Mouse (Mus musculus) cortical plate, adult 2 months (tissue): Measurements from ENCODE around the gene Ears2. TPM values are rescaled to one million over a fixed set of nuclear protein-coding genes. Genes with fewer than 3 reads are reported as not detected.
"Not testable (repeated sequence)": the region's sequence is repeated elsewhere in the genome, so short reads cannot be mapped to it uniquely, and the experiment has no call there.

Experiments
- H3K27ac ChIP-seq: fragments of 200-500 bp; 2 replicates; pipeline ENCODE4 v1.5.1; 2012; ENCODE audit warnings: low read length, control low read depth, inconsistent platforms; ENCODE audit not compliant: insufficient read depth
- H3K4me1 ChIP-seq: fragments of 200-500 bp; 2 replicates; pipeline ENCODE4 v1.6.1; 2011; ENCODE audit warnings: low read length; ENCODE audit not compliant: control insufficient read depth, insufficient read depth
- H3K4me3 ChIP-seq: fragments of 200-500 bp; 2 replicates; pipeline ENCODE4 v1.5.1; 2011; ENCODE audit warnings: mild to moderate bottlenecking, low read length, control low read depth; ENCODE audit not compliant: insufficient read depth
- CTCF ChIP-seq: fragments of 200-500 bp; IDR thresholded peaks from 2 replicates; pipeline ENCODE4 v1.5.1; 2011; ENCODE audit warnings: mild to moderate bottlenecking, control low read depth, low read length; ENCODE audit not compliant: insufficient read depth; ENCODE audit errors: extremely low read depth
- POLR2A ChIP-seq: fragments of 200-500 bp; IDR thresholded peaks from 2 replicates; pipeline ENCODE4 v1.6.1; 2011; ENCODE audit warnings: mild to moderate bottlenecking, low read length, control low read depth; ENCODE audit not compliant: insufficient read depth; ENCODE audit errors: extremely low read depth
- polyA plus RNA-seq: library from polyadenylated mRNA; depleted of rRNA; stranded (reverse); fragments of >200 nt; gene quantifications from 2 replicates; pipeline ENCODE4 v1.2.3, GENCODE M21; 2012; rRNA removed

Gene Ears2
- polyA plus RNA-seq: 4.8 and 6.0 TPM in 2 replicates

DNA sequence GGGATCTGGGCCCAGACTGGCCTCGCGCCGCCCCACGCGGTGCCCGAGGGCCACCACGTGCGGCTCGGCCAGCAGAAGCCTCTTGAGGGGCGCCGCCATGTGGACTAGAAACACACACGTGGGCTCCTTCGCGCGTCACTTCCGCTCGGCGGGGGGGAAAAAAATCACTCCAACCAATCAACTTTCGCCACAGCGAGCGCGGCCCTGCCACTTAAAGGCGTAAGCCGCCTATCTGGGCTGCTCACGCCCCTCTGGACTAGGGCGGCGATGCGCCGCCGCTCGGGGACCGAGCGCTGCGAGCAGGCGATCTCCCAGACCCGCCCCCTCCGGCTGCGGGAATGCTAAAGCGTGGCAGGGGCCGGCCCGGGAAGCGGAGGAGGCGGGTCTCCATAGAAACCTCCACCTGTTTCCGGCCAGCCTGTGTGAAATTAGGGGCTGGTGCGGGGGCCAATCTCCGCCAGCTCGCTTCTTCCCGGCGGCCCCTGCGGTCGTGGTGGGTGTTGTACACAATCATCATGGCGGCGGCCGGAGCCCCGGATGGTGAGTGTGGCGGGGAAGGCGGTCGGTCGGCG is at the start of gene Ears2, which contains the start of gene Ubfd1:
Gene Ears2, minus strand, starts transcription at position 319 of the 572 bp plus-strand sequence.
Gene Ubfd1, plus strand, starts transcription at position 231 of the 572 bp plus-strand sequence.
- TF ChIP-seq POLR2A: peak; percentile 29; the same call in 1 of the 2 replicates
- TF ChIP-seq CTCF: no peak
- H3K4me1 ChIP-seq: peaks cover 9% of the 10 kb centered on the region
- H3K27ac ChIP-seq: peak within 1 kb of the TSS; percentile 93
- peak within 1 kb of the TSS; percentile 74 for H3K4me3 ChIP-seq

- TF ChIP-seq POLR2A (no peak), CTCF (no peak)
- H3K27ac ChIP-seq: no peak overlapping the region
- H3K4me1 ChIP-seq: no peaks in the 10 kb centered on the region
- no peak overlapping the region for H3K4me3 ChIP-seq
Measured at GRCm38 (mm10) chr7:122108206-122108605, 41.1 kb upstream of the Ears2 start.

DNA sequence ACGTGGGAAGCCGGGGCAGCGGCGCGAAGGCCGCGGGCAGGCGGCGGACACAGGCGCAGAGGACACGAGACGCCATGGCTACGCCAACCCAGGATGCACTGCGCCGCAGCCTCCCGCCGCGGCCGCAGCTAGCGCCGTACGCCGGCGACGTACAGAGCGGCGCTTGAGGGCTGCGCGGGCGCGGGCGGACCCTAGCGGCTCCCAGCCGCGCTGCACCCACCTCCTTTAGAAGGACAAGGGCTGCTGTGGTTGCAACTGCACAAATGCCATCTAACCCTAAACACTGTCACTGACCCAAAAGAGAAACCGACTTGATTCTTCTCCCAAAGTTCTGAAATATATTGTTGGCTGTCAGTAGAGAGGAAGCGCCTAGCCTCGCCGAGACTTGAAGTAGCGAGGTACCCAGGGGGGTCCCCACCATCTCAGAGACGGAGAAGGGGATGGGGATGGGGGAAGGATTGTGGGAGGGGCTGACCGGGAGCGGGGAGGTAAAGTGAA is 34.7 kb upstream of the Ears2 start, which contains the start of gene Ndufab1:
Gene Ndufab1, minus strand, starts transcription at position 140 of the 498 bp plus-strand sequence.
- Histone ChIP-seq H3K27ac (peak within 1 kb of the TSS; percentile 75), H3K4me1 (peaks cover 7% of the 10 kb centered on the region; the same call in 1 of the 2 replicates)
- TF ChIP-seq CTCF (peak; percentile 61), POLR2A (no peak)

GRCm38 (mm10) chr7:122101014-122101746 is 34.1 kb upstream of the Ears2 start:
- peak overlapping the region; percentile 75 for H3K27ac ChIP-seq

More for the DNA sequence above, 34.7 kb upstream of the Ears2 start, which contains the start of gene Ndufab1:
- H3K4me3 ChIP-seq: peak within 1 kb of the TSS; percentile 97

DNA sequence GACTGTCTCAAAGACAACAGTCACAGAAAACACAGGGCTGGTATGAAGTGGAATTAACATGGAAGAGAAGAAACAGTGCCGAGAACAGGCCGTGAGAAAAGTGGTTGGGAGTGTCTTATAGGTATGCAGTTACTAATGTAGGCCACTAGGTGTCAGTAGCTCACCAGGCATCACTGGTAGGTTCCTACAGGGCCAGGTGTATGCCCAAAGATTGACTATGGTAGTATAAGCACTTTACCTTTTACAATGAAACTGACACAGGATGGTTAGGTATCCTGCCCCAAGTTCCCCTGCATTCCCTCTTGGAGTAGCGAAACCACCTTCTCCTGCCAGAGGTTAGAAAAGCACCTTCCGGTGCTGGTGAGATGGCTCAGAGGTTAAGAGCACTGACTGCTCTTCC is 32.2 kb upstream of the Ears2 start:
- TF ChIP-seq POLR2A: no peak
- peak; percentile 78 for TF ChIP-seq CTCF
- Histone ChIP-seq H3K4me1 (peaks cover 7% of the 10 kb centered on the region; the same call in 1 of the 2 replicates), H3K4me3 (no peak overlapping the region)

More at GRCm38 (mm10) chr7:122101014-122101746, 34.1 kb upstream of the Ears2 start:
- H3K4me1 ChIP-seq: not testable (repeated sequence)
- peak overlapping the region; percentile 97 for H3K4me3 ChIP-seq

DNA sequence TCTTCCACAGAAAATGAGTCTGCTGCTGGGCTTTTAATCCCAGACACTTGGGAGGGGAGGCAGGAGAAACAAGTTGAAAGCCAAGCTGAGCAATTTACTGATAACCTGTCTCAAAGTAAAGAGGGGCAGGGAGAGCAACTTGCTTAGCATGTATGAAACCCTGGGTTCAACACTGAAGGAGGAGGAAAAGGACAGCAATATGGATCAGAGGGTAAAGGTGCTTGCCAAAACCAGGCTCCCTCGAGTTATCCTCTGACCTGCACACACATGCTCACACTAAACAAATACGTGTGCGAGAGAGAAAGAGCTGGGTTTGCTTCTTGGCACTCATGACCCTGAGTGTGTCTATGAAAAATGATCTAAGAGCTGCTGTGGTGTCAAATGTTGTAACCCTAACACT is 30.9 kb upstream of the Ears2 start:
- no peak overlapping the region for H3K4me3 ChIP-seq
- TF ChIP-seq POLR2A: no peak
- no peak for TF ChIP-seq CTCF

More for the DNA sequence above, 32.2 kb upstream of the Ears2 start:
- H3K27ac ChIP-seq: no peak overlapping the region

GRCm38 (mm10) chr7:122094564-122095330 is 27.7 kb upstream of the Ears2 start:
- TF ChIP-seq POLR2A: no peak
- TF ChIP-seq CTCF: no peak
- H3K4me3 ChIP-seq: no peak overlapping the region
- H3K4me1 ChIP-seq: peaks cover 3% of the 10 kb centered on the region; the same call in 1 of the 2 replicates
- H3K27ac ChIP-seq: no peak overlapping the region

More for the DNA sequence above, 30.9 kb upstream of the Ears2 start:
- no peak overlapping the region for H3K27ac ChIP-seq
- H3K4me1 ChIP-seq: peaks cover 7% of the 10 kb centered on the region; the same call in 1 of the 2 replicates

- Histone ChIP-seq H3K27ac (no peak overlapping the region), H3K4me1 (no peaks in the 10 kb centered on the region)
- TF ChIP-seq POLR2A: no peak
- TF ChIP-seq CTCF: no peak
Measured at GRCm38 (mm10) chr7:122087195-122087982, 20.3 kb upstream of the Ears2 start.

DNA sequence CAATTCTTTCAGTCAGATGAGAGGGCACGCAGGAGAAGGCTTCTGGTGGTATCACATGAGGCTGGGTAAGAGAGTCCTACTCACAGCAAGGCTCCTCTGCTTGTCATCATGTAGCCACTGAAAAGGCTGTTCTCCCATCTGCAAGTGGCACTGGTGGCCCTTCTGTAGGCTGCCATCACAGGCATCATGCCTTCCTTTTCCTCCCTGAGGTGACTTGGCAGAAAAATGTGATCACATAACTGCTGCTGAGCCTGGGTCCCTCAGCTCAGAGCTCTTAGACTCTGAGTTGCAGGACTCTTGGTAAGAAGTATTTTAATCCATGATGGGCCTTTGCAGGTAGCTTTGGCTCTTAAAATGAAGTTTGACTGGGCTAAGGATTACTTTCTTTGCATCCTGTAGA is 14.0 kb upstream of the Ears2 start:
- Histone ChIP-seq H3K27ac (no peak overlapping the region), H3K4me1 (peaks cover 3% of the 10 kb centered on the region; the same call in 1 of the 2 replicates), H3K4me3 (no peak overlapping the region)
- no peak for TF ChIP-seq POLR2A
- TF ChIP-seq CTCF: no peak

More at GRCm38 (mm10) chr7:122087195-122087982, 20.3 kb upstream of the Ears2 start:
- no peak overlapping the region for H3K4me3 ChIP-seq
